20 mouse cellular contexts compared by ENCODE assay signal in the genomic region with DNA sequence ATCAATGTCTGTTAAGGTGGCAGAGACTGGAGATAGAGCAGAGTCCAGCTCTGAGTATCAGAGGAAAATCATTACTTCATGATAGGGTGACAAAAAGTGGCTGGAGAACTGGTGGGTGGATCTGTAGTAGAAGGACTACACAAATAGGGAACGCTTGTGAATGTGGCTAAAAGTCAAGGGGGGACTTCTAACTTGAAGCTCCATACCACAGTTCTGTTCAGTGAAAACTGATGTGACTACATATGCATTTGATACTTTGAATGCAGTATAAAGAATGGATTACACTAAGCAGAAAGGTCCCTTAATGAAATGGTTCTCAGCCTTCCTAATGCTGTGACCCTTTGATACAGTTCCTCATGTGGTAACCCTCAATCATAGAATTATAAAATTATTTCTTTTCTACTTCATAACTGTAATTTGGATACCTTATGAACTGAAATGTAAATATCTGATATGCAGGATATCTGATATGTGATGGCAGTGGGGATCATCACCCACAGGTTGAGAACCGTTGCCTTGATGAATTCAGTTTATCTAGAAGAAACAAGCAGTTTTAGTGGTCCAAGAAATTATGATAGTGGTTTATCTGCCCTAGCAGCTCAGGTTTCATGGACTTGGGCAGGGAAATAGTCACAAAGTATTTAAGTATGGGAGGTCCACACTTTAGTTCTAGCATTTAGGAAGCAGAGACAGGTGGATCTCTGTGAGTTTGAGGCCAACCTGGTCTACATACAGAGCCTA.
A peak's percentile ranks its signal among the peaks of the same experiment; 100 is the strongest.
DNase-seq lines count a peak whose midpoint lies in the region; ATAC-seq and TF ChIP-seq lines count a peak whose summit lies in the region.
"Had no signal": no experiment of that assay in that cellular context is flagged by ENCODE, and none has a peak within 500 bp of the region (broad histone marks: within the 10 kb centered on the region; RNA-seq: fewer than 3 reads in every experiment).

No protein-coding gene starts in this region.

- no peak overlapping the region for H3K4me2 ChIP-seq in kidney, postnatal 0 days (ENCODE audit: low read length)
- H3K4me2 ChIP-seq in liver, embryonic 14.5 days (ENCODE audit: low read depth) = no peak overlapping the region
- H3K4me2 ChIP-seq: embryonic facial prominence, embryonic 15.5 days; heart, embryonic 12.5 days had no signal

- no peak for DNase-seq in kidney, postnatal 0 days (ENCODE audit: low spot score)
- no peak for DNase-seq in kidney, postnatal 10 days
- peak; percentile 54 for DNase-seq in MEL (ENCODE audit: low read depth, low spot score)
- DNase-seq in liver, embryonic 14.5 days (ENCODE audit: low read depth in 3 of 3, low spot score in 3 of 3) = peak in 1 of 3 experiments; percentile 2
- DNase-seq in retina, postnatal 1 day = no peak
- no peak for DNase-seq in testis, postnatal 14 days (ENCODE audit: low spot score)
- DNase-seq: adrenal gland, adult 8-10 months; adrenal gland, postnatal 36 days; cerebellum, adult 2 months; cerebellum, postnatal 10 days; embryo, embryonic 11 days; gastrocnemius, adult 2 months; gastrocnemius, postnatal 25 days had no signal

- no peak for TF ChIP-seq RAD21 in MEL (IDR thresholded peaks at IDR 0.05; ENCODE audit: low read depth, low read length)

- no peak overlapping the region for H3K4me3 ChIP-seq in kidney, postnatal 0 days (replicated peaks; ENCODE audit: low read depth, low read length)
- H3K4me3 ChIP-seq in MEL (ENCODE audit: control insufficient read depth in 1 of 2, insufficient read depth in 1 of 2, low read depth in 2 of 2, low read length in 2 of 2) = no peak overlapping the region
- no peak overlapping the region for H3K4me3 ChIP-seq in liver, embryonic 14.5 days (ENCODE audit: insufficient read depth in 1 of 2, low read depth in 2 of 2, low read length in 2 of 2)
- H3K4me3 ChIP-seq: embryonic facial prominence, embryonic 15.5 days; erythroblast, embryonic 14.5 days; forebrain, embryonic 10.5 days; gastrocnemius, adult 2 months; heart, embryonic 12.5 days; hindbrain, embryonic 10.5 days had no signal

- no peaks in the 10 kb centered on the region for H3K4me1 ChIP-seq in kidney, postnatal 0 days (replicated peaks; ENCODE audit: insufficient read depth, low read length)
- H3K4me1 ChIP-seq in MEL (ENCODE audit: control insufficient read depth in 1 of 2, insufficient read depth in 2 of 2, low read length in 2 of 2) = peaks cover 4 to 9% of the 10 kb centered on the region in 2 experiments; a peak in 2 of 4 replicates
- no peaks in the 10 kb centered on the region; a peak in 1 of 4 replicates for H3K4me1 ChIP-seq in liver, embryonic 14.5 days (replicated peaks; ENCODE audit: control insufficient read depth in 2 of 2, insufficient read depth in 2 of 2, low read length in 1 of 2)
- H3K4me1 ChIP-seq: embryonic facial prominence, embryonic 15.5 days; heart, embryonic 12.5 days; hindbrain, embryonic 10.5 days had no signal

- no peaks in the 10 kb centered on the region for H3K36me3 ChIP-seq in kidney, postnatal 0 days (ENCODE audit: insufficient read depth, low read length)
- peaks cover 0 to 10% of the 10 kb centered on the region in 2 experiments; a peak in 2 of 4 replicates for H3K36me3 ChIP-seq in MEL (ENCODE audit: control insufficient read depth in 1 of 2, insufficient read depth in 2 of 2, low read length in 2 of 2)
- no peaks in the 10 kb centered on the region for H3K36me3 ChIP-seq in liver, embryonic 14.5 days (replicated peaks; ENCODE audit: control insufficient read depth, insufficient read depth, low read depth)
- H3K36me3 ChIP-seq: embryonic facial prominence, embryonic 15.5 days; forebrain, embryonic 10.5 days; heart, embryonic 12.5 days; hindbrain, embryonic 10.5 days had no signal

- H3K79me2 ChIP-seq in MEL (ENCODE audit: control insufficient read depth, insufficient read depth, low read length, poor library complexity) = no peaks in the 10 kb centered on the region

- no peak; the same call in 1 of the 2 replicates for ATAC-seq in kidney, postnatal 0 days (replicated peaks; ENCODE audit: low FRiP score, low read depth)
- peak; percentile 35; the same call in 1 of the 2 replicates for ATAC-seq in liver, embryonic 14.5 days (ENCODE audit: insufficient read depth)
- ATAC-seq: forebrain, embryonic 14.5 days had no signal

- no peak for TF ChIP-seq CTCF in kidney, postnatal 0 days (IDR thresholded peaks at IDR 0.05; ENCODE audit: low read depth)
- no peak for TF ChIP-seq CTCF in MEL (IDR thresholded peaks at IDR 0.05 in 2 of 3, conservative IDR thresholded peaks at IDR 0.05 in 1 of 3; ENCODE audit: control insufficient read depth in 1 of 3, insufficient read depth in 1 of 3, low read depth in 2 of 3, low read length in 3 of 3, poor library complexity in 1 of 3, severe bottlenecking in 1 of 3)
- no peak for TF ChIP-seq CTCF in liver, embryonic 14.5 days (IDR thresholded peaks at IDR 0.05; ENCODE audit: low read depth)

- no peak for TF ChIP-seq POLR2A in MEL (IDR thresholded peaks at IDR 0.05; ENCODE audit: control insufficient read depth in 1 of 2, insufficient read depth in 1 of 2, low read depth in 1 of 2, low read length in 2 of 2, poor library complexity in 1 of 2)

- peak overlapping the region; percentile 62; the same call in 1 of the 2 replicates for H3K27ac ChIP-seq in kidney, postnatal 0 days
- H3K27ac ChIP-seq in MEL (ENCODE audit: control insufficient read depth, low read depth, low read length) = no peak overlapping the region
- H3K27ac ChIP-seq in liver, embryonic 14.5 days = no peak overlapping the region
- H3K27ac ChIP-seq: embryonic facial prominence, embryonic 15.5 days; forebrain, embryonic 10.5 days; gastrocnemius, adult 2 months; hindbrain, embryonic 10.5 days had no signal

- no peaks in the 10 kb centered on the region for H3K9me3 ChIP-seq in kidney, postnatal 0 days (replicated peaks; ENCODE audit: low read length)
- no peaks in the 10 kb centered on the region for H3K9me3 ChIP-seq in MEL (replicated peaks; ENCODE audit: insufficient read depth, low read length)
- H3K9me3 ChIP-seq in liver, embryonic 14.5 days (ENCODE audit: control insufficient read depth, low read length) = no peaks in the 10 kb centered on the region
- H3K9me3 ChIP-seq: embryonic facial prominence, embryonic 15.5 days; forebrain, embryonic 10.5 days; heart, embryonic 12.5 days; hindbrain, embryonic 10.5 days had no signal

- H3K9ac ChIP-seq in kidney, postnatal 0 days (ENCODE audit: low read depth, low read length) = no peak overlapping the region
- H3K9ac ChIP-seq in MEL (ENCODE audit: control insufficient read depth, low read depth, low read length, poor library complexity, severe bottlenecking) = no peak overlapping the region
- H3K9ac ChIP-seq in liver, embryonic 14.5 days (replicated peaks) = no peak overlapping the region
- H3K9ac ChIP-seq: embryonic facial prominence, embryonic 15.5 days; heart, embryonic 12.5 days had no signal

- TF ChIP-seq EP300 in MEL (IDR thresholded peaks at IDR 0.05; ENCODE audit: low read depth in 1 of 2, low read length in 2 of 2) = peak; percentile 70 to 80
- peak; percentile 41; the same call in 1 of the 2 replicates for TF ChIP-seq EP300 in liver, embryonic 14.5 days (IDR thresholded peaks at IDR 0.05; ENCODE audit: low read depth)

- 72% methylated on average over 2 of the region's 2 CpGs for WGBS in kidney, postnatal 0 days
- 29% methylated on average over 2 of the region's 2 CpGs for WGBS in liver, embryonic 14.5 days (ENCODE audit: insufficient replicate concordance)

- H3K27me3 ChIP-seq in kidney, postnatal 0 days (ENCODE audit: insufficient read depth, low read length) = no peaks in the 10 kb centered on the region
- no peaks in the 10 kb centered on the region for H3K27me3 ChIP-seq in MEL (ENCODE audit: control insufficient read depth in 1 of 2, insufficient read depth in 2 of 2, low read length in 2 of 2)
- no peaks in the 10 kb centered on the region for H3K27me3 ChIP-seq in liver, embryonic 14.5 days (ENCODE audit: control insufficient read depth, insufficient read depth, low read length)
- H3K27me3 ChIP-seq: CH12.LX; embryonic facial prominence, embryonic 15.5 days; heart, embryonic 12.5 days had no signal

TF ChIP-seq in MEL, 35 proteins besides CTCF, POLR2A, EP300 and RAD21:
- TF ChIP-seq BHLHE40 (IDR thresholded peaks at IDR 0.05; ENCODE audit: borderline replicate concordance, low read depth, low read length) (no peak), ELF1 (IDR thresholded peaks at IDR 0.05; ENCODE audit: low read depth, low read length) (no peak), MYB (IDR thresholded peaks at IDR 0.05; ENCODE audit: low read depth, low read length) (0 out of 2 replicates have a peak, but pooled peaks have one; percentile 17), GATA1 (IDR thresholded peaks at IDR 0.05; ENCODE audit: low read depth, low read length) (peak; percentile 73), RCOR1 (IDR thresholded peaks at IDR 0.05; ENCODE audit: low read depth, low read length) (no peak; the same call in 1 of the 2 replicates), MAFK (IDR thresholded peaks at IDR 0.05; ENCODE audit: borderline replicate concordance, low read depth, low read length) (no peak), GABPA (IDR thresholded peaks at IDR 0.05; ENCODE audit: low read depth, low read length) (no peak), NRF1 (IDR thresholded peaks at IDR 0.05; ENCODE audit: insufficient read depth, low read depth, low read length, poor library complexity, severe bottlenecking) (no peak), MAX (IDR thresholded peaks at IDR 0.05; ENCODE audit: low read length) (no peak), UBTF (IDR thresholded peaks at IDR 0.05; ENCODE audit: borderline replicate concordance, insufficient read depth, low read depth, low read length) (no peak), ZC3H11A (IDR thresholded peaks at IDR 0.05; ENCODE audit: low read depth, low read length) (no peak), USF1 (IDR thresholded peaks at IDR 0.05; ENCODE audit: low read depth, low read length) (no peak), TBP (IDR thresholded peaks at IDR 0.05; ENCODE audit: low read depth, low read length) (no peak), MEF2A (IDR thresholded peaks at IDR 0.05; ENCODE audit: extremely low read depth, insufficient replicate concordance, low read depth, low read length, poor library complexity, severe bottlenecking) (no peak), CHD2 (IDR thresholded peaks at IDR 0.05; ENCODE audit: low read length) (no peak), TCF12 (IDR thresholded peaks at IDR 0.05; ENCODE audit: low read depth, low read length) (peak; percentile 72), ETS1 (IDR thresholded peaks at IDR 0.05; ENCODE audit: low read depth, low read length) (0 out of 2 replicates have a peak, but pooled peaks have one; percentile 12)
